Comparison of ENCODE assay signal across 9 mouse cellular contexts in the genomic region with DNA sequence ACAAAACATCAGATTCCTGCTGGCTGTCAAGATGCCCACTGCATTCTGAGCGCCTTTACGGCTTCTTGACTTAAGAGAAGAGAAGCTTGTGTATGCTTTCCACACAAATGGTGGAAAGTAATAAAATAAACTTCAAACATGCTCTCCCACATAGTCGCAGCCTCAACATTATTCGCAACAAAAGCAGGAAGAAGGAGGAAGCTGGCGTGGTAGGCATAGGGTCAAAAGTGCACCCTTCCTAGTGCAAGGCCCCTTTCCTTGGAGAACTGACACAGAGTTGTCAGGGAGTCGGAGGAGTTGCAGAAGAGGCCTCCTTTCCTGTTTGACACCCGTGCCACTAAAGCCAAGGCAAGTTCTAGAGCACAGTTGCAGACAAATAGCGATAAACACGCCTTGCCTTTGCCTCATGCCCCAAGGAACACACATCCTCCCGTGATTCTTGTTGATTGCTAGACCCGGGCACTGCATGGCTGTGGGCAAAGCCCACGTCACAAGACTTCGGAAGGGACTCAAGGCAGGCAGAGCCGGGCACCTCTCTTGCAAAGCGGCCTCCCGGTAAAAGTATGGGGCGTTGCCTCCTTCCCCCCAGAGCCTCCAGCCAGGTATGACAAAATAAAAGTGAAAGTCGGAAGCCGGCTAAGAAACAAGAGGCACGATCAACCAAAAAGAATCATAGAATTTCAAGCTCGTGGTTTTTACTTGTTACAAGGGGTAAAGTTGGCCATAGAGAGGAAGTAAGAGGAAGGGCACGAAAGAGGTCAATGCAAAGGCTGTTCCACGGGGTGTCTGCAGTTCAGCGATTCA. TPM values are rescaled to one million over a fixed set of nuclear protein-coding genes. Genes with fewer than 3 reads are reported as not detected.
DNase-seq lines count a peak whose midpoint lies in the region; ATAC-seq and TF ChIP-seq lines count a peak whose summit lies in the region.
"Had no signal": no experiment of that assay in that cellular context is flagged by ENCODE, and none has a peak within 500 bp of the region (broad histone marks: within the 10 kb centered on the region; RNA-seq: fewer than 3 reads in every experiment).

No protein-coding gene starts in this region.

- in situ Hi-C loops in ES-E14 (cut with MboI; ENCODE audit: low sequenced_read_pairs in 2 of 2, unreplicated experiment in 2 of 2) = no loop called here

- no peak overlapping the region for H3K9ac ChIP-seq in ES-E14 (ENCODE audit: insufficient read depth, low read depth, low read length, poor library complexity, severe bottlenecking)
- no peak overlapping the region for H3K9ac ChIP-seq in hindbrain, embryonic 11.5 days (ENCODE audit: low read depth, low read length)
- H3K9ac ChIP-seq in lung, embryonic 15.5 days = no peak overlapping the region

- no peaks in the 10 kb centered on the region for H3K9me3 ChIP-seq in ES-E14 (ENCODE audit: control insufficient read depth, insufficient read depth, low read depth, low read length)
- no peaks in the 10 kb centered on the region for H3K9me3 ChIP-seq in hindbrain, embryonic 11.5 days (ENCODE audit: control insufficient read depth, low read length)
- H3K9me3 ChIP-seq in lung, embryonic 15.5 days = no peaks in the 10 kb centered on the region

- H3K4me1 ChIP-seq in ES-E14 (ENCODE audit: control insufficient read depth in 2 of 2, insufficient read depth in 2 of 2, low read length in 2 of 2, poor library complexity in 1 of 2) = peaks cover 0 to 4% of the 10 kb centered on the region in 2 experiments; a peak in 1 of 4 replicates
- peaks cover 10% of the 10 kb centered on the region; the same call in 1 of the 2 replicates for H3K4me1 ChIP-seq in hindbrain, embryonic 11.5 days (replicated peaks; ENCODE audit: control insufficient read depth, insufficient read depth, low read length)
- peaks cover 19% of the 10 kb centered on the region for H3K4me1 ChIP-seq in lung, embryonic 15.5 days

- peak overlapping the region; percentile 98 for H3K4me2 ChIP-seq in hindbrain, embryonic 11.5 days (replicated peaks; ENCODE audit: low read depth, low read length)
- H3K4me2 ChIP-seq in lung, embryonic 15.5 days = peak overlapping the region; percentile 98

- 6% methylated on average over 24 of the region's 24 CpGs for whole genome bisulfite sequencing in hindbrain, embryonic 11.5 days
- 14% methylated on average over 24 of the region's 24 CpGs for WGBS in lung, embryonic 15.5 days

- H3K4me3 ChIP-seq in ES-E14 (ENCODE audit: insufficient read depth in 1 of 2, low read depth in 1 of 2, low read length in 2 of 2, poor library complexity in 1 of 2, severe bottlenecking in 1 of 2) = peak overlapping the region; percentile 70 to 74; a peak in 3 of 4 replicates
- H3K4me3 ChIP-seq in hindbrain, embryonic 11.5 days (ENCODE audit: low read depth, low read length) = peak overlapping the region; percentile 55; the same call in 1 of the 2 replicates
- peak overlapping the region; percentile 56 for H3K4me3 ChIP-seq in lung, embryonic 15.5 days

- no peak overlapping the region for H3K27ac ChIP-seq in ES-E14 (ENCODE audit: insufficient read depth, low read depth, low read length, poor library complexity, severe bottlenecking)
- H3K27ac ChIP-seq in hindbrain, embryonic 11.5 days (ENCODE audit: low read depth, low read length) = no peak overlapping the region
- H3K27ac ChIP-seq in lung, embryonic 15.5 days = no peak overlapping the region

- peaks cover 73% of the 10 kb centered on the region for H3K27me3 ChIP-seq in hindbrain, embryonic 11.5 days (ENCODE audit: control insufficient read depth, insufficient read depth, low read length)
- H3K27me3 ChIP-seq in lung, embryonic 15.5 days = peaks cover 84% of the 10 kb centered on the region

- no peaks in the 10 kb centered on the region for H3K36me3 ChIP-seq in ES-E14 (ENCODE audit: control insufficient read depth, insufficient read depth, low read length, poor library complexity, severe bottlenecking)
- H3K36me3 ChIP-seq in hindbrain, embryonic 11.5 days (ENCODE audit: control insufficient read depth, insufficient read depth, low read length) = no peaks in the 10 kb centered on the region
- H3K36me3 ChIP-seq in lung, embryonic 15.5 days = no peaks in the 10 kb centered on the region

- intact Hi-C loops in gastrocnemius, postnatal 14 days (cut with DNase I; ENCODE audit: low total_unique reads) = no loop called here

- peak; percentile 28 for DNase-seq in embryo, embryonic 9.5 days (ENCODE audit: extremely low spot score)
- no peak for DNase-seq in embryo, embryonic 10 days (ENCODE audit: low spot score)
- no peak for DNase-seq in ES-E14 (ENCODE audit: low read depth, low spot score)
- DNase-seq in hindbrain, embryonic 11.5 days (ENCODE audit: low spot score) = peak; percentile 57
- no peak for DNase-seq in frontal cortex, postnatal 10 days (ENCODE audit: low spot score in 2 of 2)
- no peak for DNase-seq in gastrocnemius, postnatal 25 days
- DNase-seq in gastrocnemius, postnatal 14 days = no peak

- no peak for ATAC-seq in hindbrain, embryonic 11.5 days (ENCODE audit: low FRiP score)
- ATAC-seq in lung, embryonic 15.5 days (ENCODE audit: borderline replicate concordance, extremely low read depth, low FRiP score, low TSS enrichment) = no peak

TF ChIP-seq in ES-E14, 5 proteins besides CTCF, POLR2A, EP300 and RAD21:
- TF ChIP-seq HCFC1 (IDR thresholded peaks at IDR 0.05; ENCODE audit: borderline replicate concordance, insufficient read depth, low read length) (no peak), ZC3H11A (IDR thresholded peaks at IDR 0.05; ENCODE audit: borderline replicate concordance, low read depth, low read length) (no peak), ZNF384 (IDR thresholded peaks at IDR 0.05; ENCODE audit: low read depth, low read length) (no peak), MAFK (IDR thresholded peaks at IDR 0.05; ENCODE audit: insufficient read depth, low read depth, low read length) (no peak), CHD2 (IDR thresholded peaks at IDR 0.05; ENCODE audit: low read depth, low read length) (no peak)

RNA-seq across cellular contexts. Expression of gene Foxq1, which starts 1.2 kb away (rescaled TPM):
- total RNA-seq in ES-E14 (2012; rRNA removed) = 0.32 and 1.6 TPM in 2 replicates
- 1.2 and 1.5 TPM in 2 replicates for polyA plus RNA-seq in hindbrain, embryonic 11.5 days (2014; fragmentation: Nextera tagmentation; extraction: Ambion mirVana)
- 1.1 TPM in 2 replicates for polyA plus RNA-seq in lung, embryonic 15.5 days (2015; fragmentation: Nextera tagmentation; extraction: Ambion mirVana)
- total RNA-seq in gastrocnemius, postnatal 25 days (2021) = not detected
- not detected for total RNA-seq in gastrocnemius, postnatal 14 days (2021)
- total RNA-seq: hematopoietic stem cell, adult 5-6 weeks had no signal

RNA-seq across cellular contexts. Expression of gene A530084C06Rik, which starts 2.0 kb away (rescaled TPM):
- 0.21 and 0.22 TPM in 2 replicates for total RNA-seq in ES-E14 (2012; rRNA removed)
- polyA plus RNA-seq in hindbrain, embryonic 11.5 days (2014; fragmentation: Nextera tagmentation; extraction: Ambion mirVana) = not detected in 2 replicates
- polyA plus RNA-seq in lung, embryonic 15.5 days (2015; fragmentation: Nextera tagmentation; extraction: Ambion mirVana) = not detected in 2 replicates
- not detected for total RNA-seq in gastrocnemius, postnatal 25 days (2021)
- not detected for total RNA-seq in gastrocnemius, postnatal 14 days (2021)

Comparison
In these comparisons a context has a peak if more than half of its experiments do, and no peak if none do; other contexts are left out.
1. DNase-seq: peak in embryo, embryonic 9.5 days (single experiment) and hindbrain, embryonic 11.5 days (single experiment); none in embryo, embryonic 10 days (single experiment), ES-E14 (single experiment), frontal cortex, postnatal 10 days (0 of 2), gastrocnemius, postnatal 25 days (single experiment) and gastrocnemius, postnatal 14 days (single experiment).
2. Peak in every context shown above with its lines, with median percentiles within 50 percentile points of each other: H3K4me3 ChIP-seq.